Mouse (Mus musculus) limb, embryonic 12.5 days (tissue): ENCODE measurements around the gene Msgn1. TPM values are rescaled to one million over a fixed set of nuclear protein-coding genes. Genes with fewer than 3 reads are reported as not detected.
A peak's percentile ranks its signal among the peaks of the same experiment; 100 is the strongest.

Experiments used
- ATAC-seq: fragments of 200-750 bp; cut with Nextera tagmentation; 2 replicates; pipeline ENCODE4 v1.8.0; 2017; ENCODE audit warnings: low read depth, moderate TSS enrichment; ENCODE audit not compliant: insufficient number of reproducible peaks, insufficient read depth, low FRiP score, low TSS enrichment
- H3K27ac ChIP-seq: fragments of 300-500 bp; sonication (generic); 2 replicates; pipeline ENCODE4 v1.5.1; 2016; ENCODE audit warnings: mild to moderate bottlenecking, moderate library complexity
- H3K27me3 ChIP-seq: fragments of 300-500 bp; sonication (generic); 2 replicates; pipeline ENCODE4 v1.6.1; 2016; ENCODE audit warnings: mild to moderate bottlenecking, moderate library complexity
- H3K36me3 ChIP-seq: fragments of 300-500 bp; sonication (generic); 2 replicates; pipeline ENCODE4 v1.6.1; 2016; ENCODE audit warnings: mild to moderate bottlenecking, moderate library complexity
- H3K4me1 ChIP-seq: fragments of 300-500 bp; sonication (generic); replicated peaks from 2 replicates; pipeline ENCODE4 v1.6.1; 2016
- H3K4me2 ChIP-seq: fragments of 300-500 bp; sonication (generic); 2 replicates; pipeline ENCODE4 v1.6.1; 2016; ENCODE audit warnings: mild to moderate bottlenecking, moderate library complexity
- H3K4me3 ChIP-seq: fragments of 300-500 bp; sonication (generic); replicated peaks from 2 replicates; pipeline ENCODE4 v1.5.1; 2016; ENCODE audit warnings: mild to moderate bottlenecking
- H3K9ac ChIP-seq: fragments of 300-500 bp; sonication (generic); replicated peaks from 2 replicates; pipeline ENCODE4 v1.6.1; 2016; ENCODE audit warnings: mild to moderate bottlenecking, moderate library complexity
- H3K9me3 ChIP-seq: fragments of 300-500 bp; sonication (generic); 2 replicates; pipeline ENCODE4 v1.6.1; 2016; ENCODE audit warnings: mild to moderate bottlenecking, moderate library complexity
- WGBS: fragments of 180-500 bp; shearing (Covaris S2); methylation state at CpG from one replicate; pipeline ENCODE4 v1.1.7; 2016; 5-methylcytosine and 5-hydroxymethylcytosine counted together
- polyA plus RNA-seq: library from polyadenylated mRNA; unstranded; fragments of >200 nt; fragmentation: Nextera tagmentation; extraction: Ambion mirVana; gene quantifications from 2 replicates; pipeline ENCODE4 v1.2.1, GENCODE M21; 2016

Msgn1 gene
- polyA plus RNA-seq, 1 experiment from 2014 or later, result not detected

GRCm38 (mm10) chr12:11217726-11218250, 9.0 kb upstream of the Msgn1 start:
- no peaks in the 10 kb centered on the region for H3K36me3 ChIP-seq
- H3K4me3 ChIP-seq, result no peak overlapping the region
- no peaks in the 10 kb centered on the region for H3K9me3 ChIP-seq
- no peak overlapping the region for H3K9ac ChIP-seq
- H3K4me2 ChIP-seq, result no peak overlapping the region
- H3K27me3 ChIP-seq, result no peaks in the 10 kb centered on the region
- no peak for ATAC-seq
- 44% methylated on average over 7 of the region's 7 CpGs for WGBS
- H3K27ac ChIP-seq, result no peak overlapping the region
- H3K4me1 ChIP-seq, result peaks cover 9% of the 10 kb centered on the region

DNA sequence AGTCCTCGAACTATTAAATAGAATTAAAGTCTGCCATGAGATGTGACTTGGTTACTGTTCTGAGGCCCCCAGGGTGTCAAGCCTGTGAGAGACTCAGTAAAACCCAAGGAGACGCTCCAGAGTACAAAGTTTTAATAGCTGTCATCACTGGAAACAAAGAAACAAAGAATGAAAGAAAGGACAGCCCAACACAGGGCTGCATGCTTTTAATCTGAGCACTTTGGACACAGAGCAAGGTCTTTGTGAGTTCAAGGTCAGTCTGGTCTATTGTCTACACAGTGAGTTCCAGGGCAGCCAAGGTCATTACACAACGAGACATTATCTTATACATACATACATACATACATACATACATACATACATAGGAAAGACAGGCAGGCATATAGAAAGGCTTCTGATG, 7.7 kb upstream of the Msgn1 start:
- no peak for ATAC-seq
- no peak overlapping the region for H3K27ac ChIP-seq
- H3K4me2 ChIP-seq, result no peak overlapping the region
- H3K36me3 ChIP-seq, result no peaks in the 10 kb centered on the region
- H3K27me3 ChIP-seq, result no peaks in the 10 kb centered on the region
- H3K9ac ChIP-seq, result no peak overlapping the region
- no peak overlapping the region for H3K4me3 ChIP-seq
- 72% methylated on average over 3 of the region's 3 CpGs for WGBS
- no peaks in the 10 kb centered on the region for H3K9me3 ChIP-seq
- H3K4me1 ChIP-seq, result peaks cover 2% of the 10 kb centered on the region; the same call in 1 of the 2 replicates

DNA sequence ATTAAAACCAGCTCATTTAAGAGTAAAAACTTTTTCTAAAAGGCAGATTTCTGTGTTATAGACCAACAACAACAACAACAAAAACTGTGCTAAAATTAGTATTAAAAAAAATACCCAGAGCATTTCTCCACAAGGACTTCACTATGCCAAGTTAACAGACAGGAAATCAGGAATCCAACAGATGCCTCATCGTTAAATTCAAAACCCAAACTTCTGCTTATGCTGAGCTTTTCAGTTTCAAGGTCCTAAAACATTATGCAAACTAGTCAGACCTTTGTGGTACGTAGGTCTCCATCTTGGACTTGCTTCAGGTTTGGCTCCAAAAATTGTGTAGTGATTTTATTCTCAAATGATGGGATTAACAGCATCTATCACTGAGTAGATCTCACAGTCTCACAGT, 6.8 kb upstream of the Msgn1 start:
- no peak overlapping the region for H3K4me3 ChIP-seq
- no peaks in the 10 kb centered on the region for H3K27me3 ChIP-seq
- no peaks in the 10 kb centered on the region for H3K36me3 ChIP-seq
- H3K4me2 ChIP-seq, result no peak overlapping the region
- no peak for ATAC-seq
- WGBS, result 88% methylated on average over 2 of the region's 2 CpGs
- H3K9ac ChIP-seq, result no peak overlapping the region
- H3K4me1 ChIP-seq, result no peaks in the 10 kb centered on the region; the same call in 1 of the 2 replicates
- H3K9me3 ChIP-seq, result no peaks in the 10 kb centered on the region
- no peak overlapping the region for H3K27ac ChIP-seq

- no peaks in the 10 kb centered on the region for H3K27me3 ChIP-seq
- no peak overlapping the region for H3K4me2 ChIP-seq
- no peak overlapping the region for H3K27ac ChIP-seq
- no peaks in the 10 kb centered on the region for H3K9me3 ChIP-seq
- no peak overlapping the region for H3K9ac ChIP-seq
- no peaks in the 10 kb centered on the region; the same call in 1 of the 2 replicates for H3K4me1 ChIP-seq
- H3K4me3 ChIP-seq, result no peak overlapping the region
- no peaks in the 10 kb centered on the region for H3K36me3 ChIP-seq
- ATAC-seq, result no peak
Measured at GRCm38 (mm10) chr12:11214776-11215175, 6.0 kb upstream of the Msgn1 start.

DNA sequence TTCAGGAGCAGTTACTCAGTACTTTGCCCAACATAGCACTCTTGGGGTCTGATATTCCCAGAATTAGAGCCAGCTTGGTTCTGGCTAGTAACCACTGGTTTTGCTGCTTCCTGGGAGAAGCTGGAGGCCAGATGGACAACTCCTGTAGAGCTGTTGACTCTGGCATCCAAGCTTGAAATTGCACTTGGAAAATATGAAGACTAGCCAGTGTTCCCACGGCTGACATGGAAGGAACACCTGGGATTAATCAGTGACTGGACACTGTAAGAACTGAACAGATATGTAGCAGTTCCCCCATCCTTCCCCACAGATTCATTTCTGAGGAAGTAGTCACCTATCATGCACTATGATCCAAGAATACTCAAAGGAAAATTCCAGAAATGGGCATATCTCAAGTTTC, 4.1 kb upstream of the Msgn1 start:
- Histone ChIP-seq H3K9ac (no peak overlapping the region), H3K4me1 (peaks cover 8% of the 10 kb centered on the region; the same call in 1 of the 2 replicates), H3K27ac (no peak overlapping the region), H3K4me3 (no peak overlapping the region), H3K27me3 (0 out of 2 replicates have a peak, but pooled peaks cover 9% of the 10 kb centered on the region), H3K4me2 (no peak overlapping the region), H3K9me3 (no peaks in the 10 kb centered on the region), H3K36me3 (no peaks in the 10 kb centered on the region)
- no peak for ATAC-seq
- WGBS, result 39% methylated on average over 1 of the region's 1 CpGs

DNA sequence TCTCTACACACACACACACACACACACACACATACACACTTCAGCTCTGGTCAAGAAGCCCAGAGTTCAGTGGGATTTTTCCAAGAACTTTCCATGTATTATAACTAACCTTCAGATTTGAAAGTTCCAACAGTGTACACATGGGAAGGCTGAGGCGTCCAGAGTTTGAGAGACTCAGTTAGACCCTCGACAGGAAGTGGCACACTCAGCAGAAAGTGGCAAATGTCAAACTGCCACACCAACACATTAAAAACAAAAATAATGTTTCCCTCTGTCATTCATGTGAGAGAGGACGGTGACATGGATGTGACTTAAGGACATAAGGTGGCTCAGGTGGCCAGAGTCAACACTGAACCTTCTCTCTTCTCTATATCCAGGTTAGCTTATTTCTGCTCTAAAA, 1.6 kb upstream of the Msgn1 start:
- H3K27ac ChIP-seq, result no peak overlapping the region
- H3K9ac ChIP-seq, result no peak overlapping the region
- WGBS, result 49% methylated on average over 3 of the region's 3 CpGs
- no peak overlapping the region for H3K4me2 ChIP-seq
- H3K9me3 ChIP-seq, result no peaks in the 10 kb centered on the region
- peaks cover 8% of the 10 kb centered on the region; the same call in 1 of the 2 replicates for H3K4me1 ChIP-seq
- H3K27me3 ChIP-seq, result 0 out of 2 replicates have a peak, but pooled peaks cover 9% of the 10 kb centered on the region
- no peak for ATAC-seq
- H3K4me3 ChIP-seq, result no peak overlapping the region
- H3K36me3 ChIP-seq, result no peaks in the 10 kb centered on the region

DNA sequence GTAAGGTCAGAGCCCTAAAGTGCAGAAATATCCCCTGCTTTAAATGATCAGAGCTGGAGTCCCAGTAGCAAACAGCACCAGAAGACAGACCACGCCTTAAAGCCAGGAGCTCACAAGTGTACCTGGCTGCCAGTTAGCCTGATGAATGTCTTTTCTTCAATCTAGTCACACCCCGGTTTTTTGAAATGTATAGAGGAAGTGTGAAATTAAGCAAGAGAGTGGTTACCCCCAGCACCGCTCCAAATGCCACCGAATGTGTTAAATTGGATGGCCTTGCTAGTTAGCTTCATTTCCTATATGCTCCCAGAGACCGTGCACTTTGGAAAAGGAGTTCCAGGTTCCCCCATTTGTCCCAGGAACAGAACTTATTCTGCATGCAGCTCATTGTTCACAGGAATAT, 864 bp upstream of the Msgn1 start:
- Histone ChIP-seq H3K4me1 (peaks cover 8% of the 10 kb centered on the region; the same call in 1 of the 2 replicates), H3K36me3 (no peaks in the 10 kb centered on the region), H3K4me2 (no peak overlapping the region), H3K9me3 (no peaks in the 10 kb centered on the region), H3K9ac (no peak overlapping the region), H3K27me3 (0 out of 2 replicates have a peak, but pooled peaks cover 9% of the 10 kb centered on the region), H3K27ac (no peak overlapping the region), H3K4me3 (no peak overlapping the region)
- no peak for ATAC-seq
- WGBS, result 26% methylated on average over 5 of the region's 5 CpGs

DNA sequence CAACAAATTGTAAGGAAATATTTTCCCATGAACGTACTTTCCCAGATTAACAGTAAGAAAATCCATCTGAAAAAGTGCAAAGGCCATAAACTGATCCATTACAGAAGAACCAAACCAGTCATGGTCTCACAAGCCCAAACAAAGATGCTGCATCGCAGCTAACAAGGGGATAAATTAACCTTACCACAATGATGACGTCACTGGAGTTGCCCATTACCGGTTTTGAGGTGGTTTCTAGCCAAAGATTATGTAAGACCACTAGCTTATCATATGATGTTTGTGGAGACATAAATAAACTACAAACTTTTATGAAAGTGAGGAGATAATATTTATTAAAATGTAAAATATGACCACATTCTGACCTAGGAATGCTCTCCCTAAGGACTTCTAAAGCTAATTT, 2.5 kb downstream of the Msgn1 start:
- H3K36me3 ChIP-seq, result no peaks in the 10 kb centered on the region
- no peak overlapping the region for H3K9ac ChIP-seq
- H3K27ac ChIP-seq, result no peak overlapping the region
- H3K4me2 ChIP-seq, result no peak overlapping the region
- peaks cover 8% of the 10 kb centered on the region; the same call in 1 of the 2 replicates for H3K4me1 ChIP-seq
- no peak for ATAC-seq
- H3K9me3 ChIP-seq, result no peaks in the 10 kb centered on the region
- no peak overlapping the region for H3K4me3 ChIP-seq
- 0 out of 2 replicates have a peak, but pooled peaks cover 9% of the 10 kb centered on the region for H3K27me3 ChIP-seq
- 66% methylated on average over 4 of the region's 4 CpGs for WGBS

GRCm38 (mm10) chr12:11203694-11204665, 4.8 kb downstream of the Msgn1 start:
- 71% methylated on average over 18 of the region's 18 CpGs for WGBS
- Histone ChIP-seq H3K4me1 (peaks cover 7% of the 10 kb centered on the region; the same call in 1 of the 2 replicates), H3K4me2 (no peak overlapping the region), H3K36me3 (no peaks in the 10 kb centered on the region), H3K9ac (no peak overlapping the region), H3K27ac (0 out of 2 replicates have a peak overlapping the region, but pooled peaks have one; percentile 8), H3K4me3 (no peak overlapping the region), H3K27me3 (0 out of 2 replicates have a peak, but pooled peaks cover 9% of the 10 kb centered on the region), H3K9me3 (no peaks in the 10 kb centered on the region)
- no peak for ATAC-seq

- no peak overlapping the region for H3K4me3 ChIP-seq
- H3K27ac ChIP-seq, result no peak overlapping the region
- no peaks in the 10 kb centered on the region for H3K36me3 ChIP-seq
- H3K9ac ChIP-seq, result no peak overlapping the region
- no peak for ATAC-seq
- H3K4me1 ChIP-seq, result no peaks in the 10 kb centered on the region; the same call in 1 of the 2 replicates
- H3K27me3 ChIP-seq, result no peaks in the 10 kb centered on the region
- no peak overlapping the region for H3K4me2 ChIP-seq
- H3K9me3 ChIP-seq, result no peaks in the 10 kb centered on the region
- WGBS, result 86% methylated on average over 8 of the region's 8 CpGs
Measured at GRCm38 (mm10) chr12:11202476-11202875, 6.3 kb downstream of the Msgn1 start.

GRCm38 (mm10) chr12:11200711-11201110, 8.1 kb downstream of the Msgn1 start:
- WGBS, result 92% methylated on average over 12 of the region's 12 CpGs
- no peak overlapping the region for H3K27ac ChIP-seq
- no peaks in the 10 kb centered on the region for H3K9me3 ChIP-seq
- H3K4me3 ChIP-seq, result no peak overlapping the region
- H3K4me1 ChIP-seq, result peaks cover 3% of the 10 kb centered on the region; the same call in 1 of the 2 replicates
- no peaks in the 10 kb centered on the region for H3K36me3 ChIP-seq
- no peaks in the 10 kb centered on the region for H3K27me3 ChIP-seq
- H3K9ac ChIP-seq, result no peak overlapping the region
- no peak for ATAC-seq
- H3K4me2 ChIP-seq, result no peak overlapping the region
